Mouse (Mus musculus) T-helper 2 cell (primary cell): ENCODE results near the gene Scube1.

Experiments
- in situ Hi-C: fragments of 300-600 bp; cut with MboI, MseI; formaldehyde crosslinking; loops from one replicate; pipeline ENCODE4 v1.15.1; 2025; ENCODE audit warnings: high pct_unique_total_duplicates

Scube1 gene

GRCm38 (mm10) chr15:83595364-83595711 lies 129.5 kb downstream of the Scube1 start:
- in situ Hi-C loops: no loop called here

- in situ Hi-C loops: no loop called here
These were observed 130.1 kb downstream of the Scube1 start, which contains the start of gene Ttll12 for GRCm38 (mm10) chr15:83594513-83595363. TSS of gene Ttll12 (minus strand) at chr15:83595157.

DNA sequence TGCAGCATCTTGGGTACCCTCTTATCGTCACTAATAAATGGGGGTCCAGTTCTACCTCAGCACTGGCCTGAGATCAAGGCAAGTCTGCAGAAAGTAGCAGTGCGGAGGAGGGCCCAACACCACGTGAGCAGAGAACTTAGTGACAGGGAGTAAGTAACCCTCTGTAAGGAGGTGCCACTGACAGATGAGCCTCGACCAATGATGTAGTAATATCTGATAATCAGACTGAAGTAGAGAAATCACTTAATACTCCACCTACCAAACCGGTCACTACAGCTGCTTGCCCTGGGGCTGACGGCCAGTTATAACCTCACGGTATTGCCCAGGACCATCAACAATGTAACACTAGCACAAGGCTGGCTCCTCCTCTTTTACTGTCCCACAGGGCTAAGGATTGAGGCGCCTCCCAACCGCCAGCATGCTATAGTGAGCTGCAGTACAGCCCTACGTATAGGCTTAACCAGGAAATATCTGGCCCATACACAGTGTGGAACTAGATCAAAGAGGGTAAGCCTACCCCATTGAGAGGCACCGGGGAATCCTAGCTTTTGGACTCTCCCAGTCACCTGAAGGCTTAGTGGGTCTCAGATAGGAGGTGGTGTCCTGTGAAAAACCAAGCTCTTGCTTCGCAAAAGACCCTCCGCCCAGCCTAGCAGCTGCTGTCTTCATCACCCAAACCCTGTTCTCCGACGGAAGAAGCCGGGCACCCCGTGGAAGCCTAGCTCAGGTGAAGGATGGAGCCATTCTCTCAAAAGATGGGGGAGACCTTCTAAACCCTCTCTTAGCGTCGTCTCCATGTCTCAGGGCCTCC lies 130.9 kb downstream of the Scube1 start:
- in situ Hi-C loops: no loop called here

DNA sequence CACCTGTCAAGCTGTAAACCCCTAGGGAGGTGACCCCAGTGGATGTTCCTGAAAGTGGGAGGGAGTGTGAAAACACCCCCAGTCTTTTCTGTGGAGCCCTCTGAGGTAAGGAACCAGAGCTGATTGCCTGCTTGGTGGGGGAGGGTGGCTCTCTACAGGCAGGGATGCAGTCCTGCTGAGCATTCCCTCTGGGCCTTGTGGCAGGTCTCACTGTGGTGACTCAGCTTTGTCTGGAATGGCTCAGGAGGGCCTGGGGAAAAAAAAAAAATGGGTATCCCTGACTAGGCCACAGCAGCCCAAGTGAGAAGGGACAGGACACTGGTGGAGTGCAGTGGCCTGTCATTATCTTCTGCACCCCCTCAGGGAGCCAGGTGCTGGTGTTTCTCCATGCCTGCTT lies 131.6 kb downstream of the Scube1 start:
- in situ Hi-C loops: no loop called here

DNA sequence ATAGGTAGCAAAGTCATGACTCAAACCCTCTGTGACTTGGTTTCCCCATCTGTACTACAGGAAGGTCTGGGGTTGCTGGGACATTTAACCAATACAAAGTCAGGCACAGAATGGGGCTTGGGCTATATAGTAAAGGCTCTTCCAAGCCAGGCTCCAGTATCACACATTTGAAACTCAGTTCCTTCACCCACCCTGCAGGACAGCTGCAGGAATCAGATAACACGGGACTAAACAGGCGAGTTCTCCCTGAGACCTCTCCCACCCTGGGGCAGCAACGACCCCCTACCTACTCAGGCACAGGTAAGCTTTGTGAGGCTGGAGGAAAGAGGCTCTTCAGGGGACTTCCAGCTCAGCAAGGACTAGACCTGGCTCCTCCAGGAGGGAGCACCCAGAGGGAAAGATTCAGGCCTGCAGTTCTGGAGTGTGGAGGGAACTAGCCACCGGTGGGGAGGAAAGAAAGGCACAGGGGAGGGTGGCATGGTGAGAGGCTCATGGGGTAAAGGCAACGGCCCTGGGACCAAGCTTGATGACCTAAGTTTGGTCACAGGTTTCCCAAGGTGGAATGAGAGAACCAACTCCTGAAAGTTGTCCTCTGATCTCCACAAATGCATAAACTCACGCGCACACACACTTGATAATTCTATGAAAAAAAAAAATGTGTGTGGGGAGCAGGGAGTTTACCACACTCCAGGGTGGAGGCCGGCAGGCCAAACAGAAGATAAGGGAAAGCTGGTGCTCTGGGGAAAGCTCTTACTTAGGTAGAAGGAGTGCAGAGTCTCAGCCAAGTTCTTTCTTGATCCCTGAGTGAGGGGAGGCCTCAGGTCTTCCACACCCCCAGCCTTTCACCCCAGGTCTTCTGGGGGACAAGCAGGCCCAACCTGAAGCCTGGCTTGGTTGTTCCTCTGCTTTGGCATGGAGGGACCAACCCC lies 132.3 kb downstream of the Scube1 start:
- in situ Hi-C loops: no loop called here

- in situ Hi-C loops: no loop called here
These were observed 133.1 kb downstream of the Scube1 start for GRCm38 (mm10) chr15:83591758-83592157.

- in situ Hi-C loops: no loop called here
These were observed 134.0 kb downstream of the Scube1 start for GRCm38 (mm10) chr15:83590841-83591240.

DNA sequence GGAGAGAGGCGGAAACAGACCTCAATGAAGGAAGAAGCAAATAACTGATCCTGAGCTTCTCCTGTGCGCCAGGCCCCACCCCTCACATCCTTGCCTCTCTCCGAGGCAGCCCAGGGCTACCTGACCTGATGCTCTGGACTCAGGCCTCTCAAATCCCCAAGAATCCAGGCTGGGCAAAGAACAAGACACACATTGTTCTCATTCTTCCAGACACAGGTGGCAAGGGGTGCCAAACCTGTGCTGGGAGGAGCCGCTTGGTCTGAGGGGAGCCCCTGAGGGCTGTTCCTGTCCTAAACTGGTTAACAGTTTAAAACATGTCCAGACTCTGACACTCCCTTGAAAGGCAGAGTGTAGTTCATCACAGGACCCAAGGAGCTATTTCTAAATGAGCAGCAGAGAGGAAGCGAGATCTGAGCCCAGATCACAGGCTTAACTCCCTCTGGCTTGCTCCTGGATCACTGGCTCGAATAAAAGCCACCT lies 140.0 kb downstream of the Scube1 start:
- in situ Hi-C loops: no loop called here

- in situ Hi-C loops: no loop called here
These were observed 141.2 kb downstream of the Scube1 start for GRCm38 (mm10) chr15:83583419-83584156.

DNA sequence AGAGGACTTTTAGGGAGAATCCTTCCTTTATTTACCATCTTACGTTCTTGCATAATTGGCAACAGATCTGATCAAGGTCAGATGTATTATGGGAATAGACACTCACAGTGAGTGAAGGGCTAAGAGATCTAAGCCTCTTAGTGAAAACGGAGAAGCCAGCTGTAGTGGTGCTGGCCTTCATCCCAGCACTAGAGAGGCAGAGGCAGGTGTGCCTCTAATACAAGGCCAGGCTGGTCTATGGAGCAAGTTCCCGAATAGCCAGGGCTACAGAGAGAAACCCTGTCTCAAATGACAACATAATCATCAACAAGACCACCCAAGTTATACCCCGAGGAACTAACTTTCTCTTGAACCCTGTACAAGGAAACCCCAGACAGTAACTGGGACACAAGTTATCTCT lies 141.9 kb downstream of the Scube1 start:
- in situ Hi-C loops: no loop called here

GRCm38 (mm10) chr15:83576651-83577050 lies 148.2 kb downstream of the Scube1 start:
- in situ Hi-C loops: no loop called here

- in situ Hi-C loops: no loop called here
These were observed 149.3 kb downstream of the Scube1 start for GRCm38 (mm10) chr15:83575543-83575942.

- in situ Hi-C loops: no loop called here
These were observed 150.0 kb downstream of the Scube1 start for GRCm38 (mm10) chr15:83574731-83575351.

- in situ Hi-C loops: no loop called here
These were observed 151.2 kb downstream of the Scube1 start for GRCm38 (mm10) chr15:83573606-83574005.

- in situ Hi-C loops: no loop called here
These were observed 152.7 kb downstream of the Scube1 start for GRCm38 (mm10) chr15:83572132-83572531.

DNA sequence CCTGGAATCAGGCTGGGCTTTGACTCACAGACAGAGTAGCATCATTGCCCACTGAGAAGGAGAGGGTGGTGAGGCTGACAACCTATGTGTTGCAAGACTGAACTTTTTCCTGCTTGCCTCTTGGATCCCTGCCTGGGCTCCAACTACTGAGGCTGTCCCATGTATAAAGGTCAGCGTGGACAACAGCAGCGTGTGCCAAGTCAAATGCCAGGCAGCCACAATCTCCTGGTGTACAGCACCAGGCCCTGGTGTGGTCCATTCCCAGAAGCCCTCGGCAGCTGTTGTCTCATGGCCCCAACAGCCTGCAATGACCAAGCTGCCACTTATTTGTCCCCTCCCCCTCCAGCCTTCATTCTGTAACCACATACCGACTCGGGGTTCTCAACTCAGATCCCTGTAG lies 153.2 kb downstream of the Scube1 start:
- in situ Hi-C loops: no loop called here

DNA sequence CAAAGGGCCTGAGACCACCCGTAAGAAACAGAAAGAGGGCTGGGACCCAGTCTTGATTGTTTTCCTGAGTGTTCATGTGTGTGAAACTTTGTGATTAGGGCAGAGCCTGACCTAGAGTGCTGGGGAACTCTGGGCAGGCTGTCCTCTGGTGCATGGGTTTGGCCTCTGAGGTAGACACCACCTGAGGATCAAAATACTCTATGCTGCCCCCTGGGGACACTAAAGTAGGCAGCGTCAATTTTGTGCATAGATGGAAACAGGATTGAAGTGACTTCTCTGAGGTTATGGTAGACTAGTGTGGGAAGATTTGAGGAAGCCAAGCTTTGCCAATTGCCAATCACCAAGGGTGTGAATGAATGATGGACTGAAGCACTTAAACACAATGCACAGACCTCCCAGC lies 154.2 kb downstream of the Scube1 start:
- in situ Hi-C loops: no loop called here

GRCm38 (mm10) chr15:83569682-83570081 lies 155.1 kb downstream of the Scube1 start:
- in situ Hi-C loops: no loop called here

GRCm38 (mm10) chr15:83568544-83568943 lies 156.3 kb downstream of the Scube1 start:
- in situ Hi-C loops: no loop called here

GRCm38 (mm10) chr15:83567728-83568127 lies 157.1 kb downstream of the Scube1 start:
- in situ Hi-C loops: no loop called here
